Mouse (Mus musculus) kidney, postnatal 25 days (tissue): ENCODE measurements at regions not wholly inside any gene's neighbourhood (a gene's known extent, or its start where the extent isn't known, plus 50 kb on each side); places are given as distances from the start of the nearest gene placed in this dataset.

ENCODE experiments used
- DNase-seq, 2 experiments: peaks; one replicate each; pipeline ENCODE4 v3.0.0; 2021; ENCODE audit warnings: mixed read lengths in 2 of 2

- no peak for DNase-seq
Measured at GRCm38 (mm10) chr14:25135371-25135770, 323.6 kb upstream of the Zmiz1 start.

DNA sequence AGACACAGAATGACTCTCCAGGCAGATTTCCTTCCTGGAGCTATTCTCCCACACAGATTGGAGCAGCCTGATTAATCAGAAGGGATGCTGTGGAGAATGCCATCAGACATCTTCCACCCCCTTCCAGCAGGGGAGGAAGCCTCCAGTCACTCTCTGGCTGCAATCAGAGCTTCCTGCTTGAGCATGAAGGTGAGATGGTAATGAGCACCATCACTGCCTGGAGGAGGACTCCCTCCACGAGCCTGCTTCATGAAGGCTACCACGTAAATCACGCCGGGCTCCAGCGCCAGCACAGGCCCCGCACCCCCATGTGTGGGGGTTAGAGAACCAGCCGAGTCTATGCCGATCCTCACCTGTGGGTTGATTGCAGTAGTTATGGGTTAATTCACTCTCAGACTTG lies 321.7 kb upstream of the Zmiz1 start:
- DNase-seq = no peak

- peak; percentile 33 to 49 for DNase-seq
Measured at GRCm38 (mm10) chr14:25138485-25138884, 320.5 kb upstream of the Zmiz1 start.

GRCm38 (mm10) chr14:25141933-25142332 lies 317.1 kb upstream of the Zmiz1 start:
- DNase-seq = peak; percentile 45 to 72

- no peak for DNase-seq
Measured at GRCm38 (mm10) chr14:25143051-25143450, 315.9 kb upstream of the Zmiz1 start.

- DNase-seq = no peak
Measured at GRCm38 (mm10) chr14:25147731-25148130, 311.3 kb upstream of the Zmiz1 start.

DNA sequence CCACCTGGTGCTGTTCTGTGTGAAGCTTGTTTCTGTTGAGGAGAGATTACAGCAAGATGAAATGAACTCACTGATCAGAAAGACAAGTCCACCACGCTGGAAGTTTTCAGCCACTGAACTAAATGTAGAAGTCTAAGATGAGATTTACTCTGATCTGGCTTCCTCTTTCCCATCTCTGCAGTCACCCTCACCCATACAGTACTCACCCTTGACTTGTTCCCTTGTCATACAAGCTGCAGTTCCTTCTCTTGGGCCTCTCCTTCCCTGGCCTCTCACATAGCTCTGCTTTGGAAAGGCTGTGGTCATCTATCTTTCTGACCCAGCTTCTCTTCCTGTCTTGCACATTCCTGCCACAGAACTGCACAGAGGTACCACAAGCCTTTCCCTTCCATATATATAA lies 308.0 kb upstream of the Zmiz1 start:
- peak in 1 of 2 experiments; percentile 4 for DNase-seq

DNA sequence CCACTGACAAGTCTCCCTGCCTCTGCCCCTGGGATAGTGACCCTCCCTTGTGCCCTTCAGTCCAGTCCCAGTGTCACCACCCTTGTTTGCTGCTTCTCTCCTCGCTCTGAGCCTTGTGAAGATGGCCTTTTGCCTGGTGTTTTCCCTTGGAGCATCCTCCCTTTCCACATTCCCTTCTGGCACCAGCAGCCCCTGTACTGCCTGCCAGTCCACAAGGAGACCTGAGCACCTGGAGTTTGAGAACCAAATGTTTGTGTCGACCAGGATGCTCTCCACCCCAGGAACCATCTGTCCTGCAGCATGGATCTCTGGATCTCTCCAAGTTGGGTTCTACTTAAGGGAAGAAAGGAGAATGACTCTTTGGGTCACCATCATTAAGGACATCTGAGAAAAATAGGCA lies 307.5 kb upstream of the Zmiz1 start:
- peak in 1 of 2 experiments; percentile 14 for DNase-seq

- DNase-seq = peak in 1 of 2 experiments; percentile 37
Measured at GRCm38 (mm10) chr14:25153573-25153972, 305.4 kb upstream of the Zmiz1 start.

GRCm38 (mm10) chr14:25154180-25154579 lies 304.8 kb upstream of the Zmiz1 start:
- DNase-seq = peak in 1 of 2 experiments; percentile 22

GRCm38 (mm10) chr14:25155008-25155783 lies 303.8 kb upstream of the Zmiz1 start:
- DNase-seq = peak in 1 of 2 experiments; percentile 13

GRCm38 (mm10) chr14:25156171-25156570 lies 302.8 kb upstream of the Zmiz1 start:
- peak in 1 of 2 experiments; percentile 17 for DNase-seq

DNA sequence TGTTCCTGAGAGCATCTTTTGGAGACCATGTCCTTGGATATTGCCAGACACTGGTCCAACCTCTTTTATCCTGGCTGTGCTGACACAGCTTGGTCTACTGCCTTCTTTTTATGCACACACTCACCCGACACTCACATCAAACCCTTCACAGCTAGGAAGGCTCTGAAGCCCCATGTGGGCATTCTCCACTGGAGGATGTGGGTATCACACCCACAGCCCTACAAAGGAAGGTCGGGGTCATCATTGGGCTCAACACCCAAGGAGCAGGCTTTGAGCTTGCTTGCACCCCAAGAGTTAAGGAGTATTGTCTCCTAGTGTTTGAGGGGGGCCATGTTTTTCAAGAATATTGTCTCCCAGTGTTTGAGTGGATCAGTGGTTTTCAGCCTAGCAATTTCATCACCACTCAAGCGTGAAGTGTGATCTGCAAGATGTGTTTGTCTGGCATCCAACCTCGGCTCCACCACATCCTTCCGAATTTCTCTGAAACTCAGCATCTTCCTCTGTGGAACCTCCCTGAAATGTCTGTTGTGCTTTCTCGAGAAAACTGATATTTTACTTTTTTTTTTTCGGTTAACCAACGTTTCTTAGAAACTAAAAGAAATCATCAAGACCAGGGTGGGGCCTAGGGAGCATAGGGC lies 297.2 kb upstream of the Zmiz1 start:
- DNase-seq = peak in 1 of 2 experiments; percentile 16

DNA sequence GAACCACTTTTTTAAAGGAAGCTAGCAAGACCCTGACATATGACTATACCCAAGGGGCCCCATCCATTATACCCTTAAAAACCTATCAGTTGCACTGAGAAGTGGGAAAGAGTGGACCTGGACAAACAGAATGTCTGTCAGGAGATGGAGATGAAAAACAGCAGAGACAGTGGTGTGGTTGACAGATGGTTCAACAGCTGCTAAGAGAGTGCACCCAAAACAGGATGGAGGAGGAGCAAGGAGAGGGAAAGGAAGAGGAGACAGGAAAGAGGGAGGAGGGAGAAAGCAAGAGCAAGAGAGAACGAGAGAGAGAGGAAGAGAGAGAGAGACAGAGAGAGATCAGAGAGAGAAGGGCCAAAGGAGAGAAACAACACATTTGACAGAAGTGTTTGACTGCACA lies 292.8 kb upstream of the Zmiz1 start:
- peak in 1 of 2 experiments; percentile 3 for DNase-seq

- peak; percentile 57 to 65 for DNase-seq
Measured at GRCm38 (mm10) chr14:25167604-25168003, 291.4 kb upstream of the Zmiz1 start.

GRCm38 (mm10) chr14:25168310-25168709 lies 290.7 kb upstream of the Zmiz1 start:
- DNase-seq = peak in 1 of 2 experiments; percentile 22

DNA sequence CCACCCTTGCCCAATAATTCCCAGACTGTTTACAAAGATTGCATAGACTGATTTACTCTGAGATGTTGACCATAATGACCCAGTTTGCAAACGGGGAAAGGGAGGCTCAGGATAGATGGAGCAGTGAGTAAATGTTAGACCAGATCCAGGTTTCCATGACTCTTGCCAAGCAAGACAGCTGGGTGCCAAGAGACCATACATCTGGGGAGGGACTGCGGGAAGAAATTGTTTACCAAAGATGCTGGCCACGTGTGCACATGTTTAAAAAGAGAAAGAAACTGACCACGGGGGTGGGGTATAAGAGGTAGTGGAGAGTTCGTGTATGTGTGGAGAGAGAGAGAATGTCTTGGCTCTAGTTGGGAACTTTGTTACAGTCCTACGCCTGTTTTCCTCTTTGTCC lies 285.7 kb upstream of the Zmiz1 start:
- DNase-seq = no peak

DNA sequence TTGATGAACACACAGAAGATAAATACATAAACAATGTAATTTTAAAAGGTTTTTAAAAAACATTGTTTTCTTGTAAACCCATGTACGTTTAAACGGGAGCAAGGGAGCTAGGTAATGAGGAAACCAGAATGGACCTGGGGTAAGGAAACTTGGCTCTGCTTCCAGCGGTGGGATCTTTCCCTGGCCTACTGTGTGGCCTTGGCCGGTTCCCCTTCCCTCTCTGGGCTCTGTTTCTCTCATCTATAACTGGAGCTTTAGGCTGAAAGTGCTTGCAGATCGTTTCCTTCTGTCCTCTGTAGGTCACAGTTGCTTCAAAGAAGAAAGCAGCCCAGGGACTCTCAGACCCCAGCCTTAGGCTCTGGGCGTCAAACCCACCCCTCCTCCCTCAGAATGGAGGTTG lies 285.1 kb upstream of the Zmiz1 start:
- no peak for DNase-seq

- DNase-seq = no peak
Measured at GRCm38 (mm10) chr14:25174402-25174801, 284.6 kb upstream of the Zmiz1 start.

GRCm38 (mm10) chr14:25176206-25176605 lies 282.8 kb upstream of the Zmiz1 start:
- no peak for DNase-seq

DNA sequence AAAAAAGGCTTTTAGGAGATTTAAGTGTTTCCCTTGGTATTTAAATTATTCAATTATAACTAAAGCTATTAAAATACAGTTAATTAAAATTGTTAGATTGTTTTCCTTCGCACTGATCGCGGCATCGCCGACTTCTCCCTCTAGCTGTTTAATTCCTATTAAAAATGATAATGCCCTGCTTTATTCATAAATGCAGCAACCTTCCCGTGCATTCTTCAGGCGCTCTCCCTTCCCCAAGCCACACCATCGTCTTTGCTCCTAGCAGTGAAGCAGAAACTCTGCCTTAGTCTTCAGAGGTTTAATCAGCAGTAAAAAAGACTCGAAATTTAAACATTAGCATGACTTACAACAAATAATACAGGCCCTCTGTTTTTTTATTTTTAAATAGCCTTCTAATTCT lies 278.9 kb upstream of the Zmiz1 start:
- no peak for DNase-seq

GRCm38 (mm10) chr14:25181406-25181805 lies 277.6 kb upstream of the Zmiz1 start:
- peak; percentile 73 to 94 for DNase-seq

- no peak for DNase-seq
Measured at GRCm38 (mm10) chr14:25184042-25184441, 274.9 kb upstream of the Zmiz1 start.

DNA sequence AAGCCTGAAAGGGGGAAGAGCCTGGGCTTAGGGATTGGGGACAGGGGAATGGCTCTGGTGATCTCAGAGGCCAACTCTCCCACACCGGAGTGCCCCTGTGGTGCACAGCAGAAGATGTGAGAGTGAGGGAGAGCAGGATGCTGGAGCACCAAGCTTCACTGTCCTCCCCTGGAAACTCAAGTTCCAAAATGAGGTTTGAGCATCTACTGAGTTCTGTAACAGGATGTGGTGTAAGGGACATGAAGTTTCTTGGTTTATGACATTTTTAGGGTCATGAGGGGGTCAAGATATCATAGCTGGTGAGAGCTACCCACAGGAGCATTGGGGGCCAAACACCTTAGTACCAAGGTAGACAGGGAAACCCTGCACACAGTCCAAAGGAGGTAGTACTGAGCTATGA lies 274.1 kb upstream of the Zmiz1 start:
- no peak for DNase-seq
